Mouse (Mus musculus): ENCODE measurements around the gene Teddm1a. TPM values are rescaled to one million over a fixed set of nuclear protein-coding genes. Genes with fewer than 3 reads are reported as not detected.

Gene Teddm1a
- total and polyA plus RNA-seq, 3 experiments = not detected

DNA sequence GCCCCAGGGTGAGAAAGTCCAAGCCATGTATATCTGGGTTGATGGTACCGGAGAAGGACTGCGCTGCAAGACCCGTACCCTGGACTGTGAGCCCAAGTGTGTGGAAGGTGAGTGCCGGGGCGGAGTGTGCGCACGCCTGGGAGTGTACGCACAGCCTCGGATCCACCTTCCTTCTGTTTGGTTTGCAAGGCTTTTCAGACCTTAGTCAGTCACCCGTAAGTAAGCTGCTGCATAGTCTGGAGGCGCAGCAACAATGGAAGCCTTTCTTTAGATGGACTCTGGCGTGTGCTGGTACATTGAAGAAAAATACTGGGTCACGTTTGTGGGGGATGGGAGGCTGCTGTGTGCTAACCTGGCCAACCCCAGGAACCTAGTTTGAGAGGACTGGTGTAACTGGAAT, 11.5 kb downstream of the Teddm1a start:
- in situ Hi-C loops (cut with MboI; ENCODE audit: low pct_ligation_motif_present, low pct_unique_long_range_greater_than_20kb, low sequenced_read_pairs) (no loop called here), dilution Hi-C loops (cut with MboI; ENCODE audit: extremely low pct_ligation_motif_present, extremely low pct_unique_long_range_greater_than_20kb, low sequenced_read_pairs) (no loop called here)
- no peak for TF ChIP-seq ETS1 (conservative IDR thresholded peaks at IDR 0.05; ENCODE audit: low read depth, low read length)
- no peak for TF ChIP-seq CHD1 (IDR thresholded peaks at IDR 0.05; ENCODE audit: low read depth, low read length)
- TF ChIP-seq IRF4 (IDR thresholded peaks at IDR 0.05; ENCODE audit: low read depth, low read length) = no peak
- no peak for TF ChIP-seq MYC (IDR thresholded peaks at IDR 0.05; ENCODE audit: low read depth, low read length)
- no peak for TF ChIP-seq SMC3 (IDR thresholded peaks at IDR 0.05; ENCODE audit: low read depth, low read length)
- no peak for TF ChIP-seq JUN (IDR thresholded peaks at IDR 0.05; ENCODE audit: insufficient read depth, low read depth, low read length)
- no peak for TF ChIP-seq POLR2AphosphoS2 (IDR thresholded peaks at IDR 0.05; ENCODE audit: low read depth, low read length)
- no peak for TF ChIP-seq NELFE (IDR thresholded peaks at IDR 0.05; ENCODE audit: low read depth, low read length)
- TF ChIP-seq MEF2A (IDR thresholded peaks at IDR 0.05; ENCODE audit: borderline replicate concordance, low read depth, low read length) = no peak
- TF ChIP-seq PAX5 (IDR thresholded peaks at IDR 0.05; ENCODE audit: low read length) = no peak
- TF ChIP-seq TCF12 (IDR thresholded peaks at IDR 0.05; ENCODE audit: low read depth, low read length) = no peak
- no peak for TF ChIP-seq CHD2 (IDR thresholded peaks at IDR 0.05; ENCODE audit: low read length)
- no peak for TF ChIP-seq SIN3A (IDR thresholded peaks at IDR 0.05; ENCODE audit: low read length)
- TF ChIP-seq MAFK (IDR thresholded peaks at IDR 0.05; ENCODE audit: insufficient replicate concordance, low read length) = no peak
- no peak for TF ChIP-seq E2F4 (IDR thresholded peaks at IDR 0.05; ENCODE audit: insufficient replicate concordance, low read depth, low read length)
- DNase-seq (ENCODE audit: extremely low read depth) = no peak
- no peak overlapping the region for H3K4me3 ChIP-seq (replicated peaks in 1 of 3; ENCODE audit: low read depth in 2 of 3, low read length in 2 of 3, poor library complexity in 1 of 3)
- H3K9ac ChIP-seq (ENCODE audit: insufficient read depth, low read depth) = no peak overlapping the region
- H3K4me2 ChIP-seq (ENCODE audit: insufficient read depth, low read depth, poor library complexity, severe bottlenecking) = no peak overlapping the region
- no peaks in the 10 kb centered on the region for H3K79me2 ChIP-seq (replicated peaks; ENCODE audit: control insufficient read depth, extremely low read depth, insufficient read depth, poor library complexity, severe bottlenecking)
- no peaks in the 10 kb centered on the region for H3K9me3 ChIP-seq (replicated peaks; ENCODE audit: low read length)
- H3K27ac ChIP-seq (ENCODE audit: insufficient read depth, low read depth) = no peak overlapping the region
- peaks cover 36 to 51% of the 10 kb centered on the region in 2 experiments for H3K36me3 ChIP-seq (replicated peaks in 1 of 2; ENCODE audit: control insufficient read depth in 1 of 2, insufficient read depth in 1 of 2, low read length in 1 of 2)
- H3K4me1 ChIP-seq (ENCODE audit: control insufficient read depth in 1 of 2, insufficient read depth in 2 of 2) = peaks cover 3 to 29% of the 10 kb centered on the region in 2 experiments; a peak in 3 of 4 replicates
- H3K27me3 ChIP-seq (replicated peaks) = no peaks in the 10 kb centered on the region

DNA sequence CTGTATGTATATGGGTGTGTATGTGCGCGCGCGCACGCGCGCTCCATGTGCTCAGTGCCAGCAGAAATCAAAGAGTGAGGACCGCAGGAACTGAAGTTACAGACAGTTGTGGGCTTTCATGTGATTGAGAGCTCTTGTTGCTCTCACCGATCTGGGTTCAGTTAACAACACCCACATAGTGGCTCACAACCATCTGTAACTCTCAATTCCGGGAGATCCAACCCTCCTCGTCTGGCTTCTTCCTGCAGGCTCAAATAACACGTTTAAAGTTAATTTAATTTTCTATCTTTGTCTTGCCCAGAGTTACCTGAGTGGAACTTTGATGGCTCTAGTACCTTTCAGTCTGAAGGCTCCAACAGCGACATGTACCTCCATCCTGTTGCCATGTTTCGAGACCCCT, 12.7 kb downstream of the Teddm1a start:
- dilution Hi-C loops (cut with MboI; ENCODE audit: extremely low pct_ligation_motif_present, extremely low pct_unique_long_range_greater_than_20kb, low sequenced_read_pairs) (no loop called here), in situ Hi-C loops (cut with MboI; ENCODE audit: low pct_ligation_motif_present, low pct_unique_long_range_greater_than_20kb, low sequenced_read_pairs) (no loop called here)
- TF ChIP-seq EP300 (IDR thresholded peaks at IDR 0.05; ENCODE audit: low read length) (no peak), POLR2AphosphoS2 (IDR thresholded peaks at IDR 0.05; ENCODE audit: low read depth, low read length) (no peak), GABPA (IDR thresholded peaks at IDR 0.05; ENCODE audit: insufficient replicate concordance, low read depth, low read length) (no peak), ELF1 (IDR thresholded peaks at IDR 0.05; ENCODE audit: low read depth, low read length) (no peak)
- no peak overlapping the region for H3K9ac ChIP-seq (ENCODE audit: insufficient read depth, low read depth)
- H3K27ac ChIP-seq (ENCODE audit: insufficient read depth, low read depth) = no peak overlapping the region
- no peak for DNase-seq (ENCODE audit: extremely low read depth)
- H3K36me3 ChIP-seq (replicated peaks in 1 of 2; ENCODE audit: control insufficient read depth in 1 of 2, insufficient read depth in 1 of 2, low read length in 1 of 2) = peaks cover 36 to 60% of the 10 kb centered on the region in 2 experiments
- H3K9me3 ChIP-seq (replicated peaks; ENCODE audit: low read length) = no peaks in the 10 kb centered on the region
- no peaks in the 10 kb centered on the region for H3K79me2 ChIP-seq (replicated peaks; ENCODE audit: control insufficient read depth, extremely low read depth, insufficient read depth, poor library complexity, severe bottlenecking)
- no peak overlapping the region for H3K4me2 ChIP-seq (ENCODE audit: insufficient read depth, low read depth, poor library complexity, severe bottlenecking)
- H3K4me1 ChIP-seq (ENCODE audit: control insufficient read depth in 1 of 2, insufficient read depth in 2 of 2) = peaks cover 0 to 16% of the 10 kb centered on the region in 2 experiments; a peak in 2 of 4 replicates
- no peaks in the 10 kb centered on the region for H3K27me3 ChIP-seq (replicated peaks)
- no peak overlapping the region for H3K4me3 ChIP-seq (replicated peaks in 1 of 3; ENCODE audit: low read depth in 2 of 3, low read length in 2 of 3, poor library complexity in 1 of 3)

Measured in CH12.LX (cell line).